Mouse (Mus musculus) layer of hippocampus, adult 2 months (tissue): ENCODE results near the gene Sfmbt1. TPM values are rescaled to one million over a fixed set of nuclear protein-coding genes. Genes with fewer than 3 reads are reported as not detected.
"Not testable (repeated sequence)": the region's sequence is repeated elsewhere in the genome, so short reads cannot be mapped to it uniquely, and the experiment has no call there.

Experiments
- DNase-seq, 2 experiments: peaks; one replicate each; pipeline ENCODE4 v3.0.0; 2022; ENCODE audit warnings: low spot score in 2 of 2
- H3K27ac ChIP-seq: fragments of 200-600 bp; 2 replicates; pipeline ENCODE4 v1.8.1; 2022
- H3K4me3 ChIP-seq: fragments of 200-600 bp; 2 replicates; pipeline ENCODE4 v1.8.1; 2022; ENCODE audit warnings: mild to moderate bottlenecking
- CTCF ChIP-seq: fragments of 200-600 bp; conservative IDR thresholded peaks from 2 replicates; pipeline ENCODE4 v1.8.1; 2022; ENCODE audit warnings: antibody characterized with exemption, mild to moderate bottlenecking, moderate library complexity
- total RNA-seq, 2 experiments: library from RNA; stranded (reverse); gene quantifications; 2 replicates each; pipeline ENCODE4 v1.2.3; 2021

Sfmbt1 gene
- total RNA-seq, 2 experiments from 2014 or later = 33.5 to 36.6 TPM

GRCm38 (mm10) chr14:30697407-30698052, 17.1 kb upstream of the Sfmbt1 start:
- DNase-seq = no peak
- TF ChIP-seq CTCF = no peak
- Histone ChIP-seq H3K4me3 (no peak overlapping the region), H3K27ac (no peak overlapping the region)

GRCm38 (mm10) chr14:30699656-30700055, 15.0 kb upstream of the Sfmbt1 start:
- peak in 1 of 2 experiments; percentile 47 for DNase-seq
- TF ChIP-seq CTCF = peak; percentile 77
- Histone ChIP-seq H3K4me3 (no peak overlapping the region), H3K27ac (no peak overlapping the region)

GRCm38 (mm10) chr14:30702512-30702911, 12.1 kb upstream of the Sfmbt1 start:
- H3K27ac ChIP-seq = no peak overlapping the region
- TF ChIP-seq CTCF = no peak
- no peak for DNase-seq

GRCm38 (mm10) chr14:30703079-30703478, 11.6 kb upstream of the Sfmbt1 start:
- no peak for TF ChIP-seq CTCF
- no peak for DNase-seq
- Histone ChIP-seq H3K4me3 (no peak overlapping the region), H3K27ac (no peak overlapping the region)

More at GRCm38 (mm10) chr14:30702512-30702911, 12.1 kb upstream of the Sfmbt1 start:
- H3K4me3 ChIP-seq = no peak overlapping the region

GRCm38 (mm10) chr14:30704098-30704855, 10.4 kb upstream of the Sfmbt1 start:
- H3K4me3 ChIP-seq = no peak overlapping the region
- H3K27ac ChIP-seq = no peak overlapping the region
- no peak for DNase-seq
- TF ChIP-seq CTCF = no peak

- no peak overlapping the region for H3K27ac ChIP-seq
- no peak for TF ChIP-seq CTCF
- DNase-seq = no peak
- H3K4me3 ChIP-seq = no peak overlapping the region
Measured at GRCm38 (mm10) chr14:30711892-30712291, 2.8 kb upstream of the Sfmbt1 start.

GRCm38 (mm10) chr14:30713769-30714168, 880 bp upstream of the Sfmbt1 start:
- no peak overlapping the region for H3K27ac ChIP-seq
- no peak for DNase-seq
- TF ChIP-seq CTCF = no peak
- H3K4me3 ChIP-seq = no peak overlapping the region

- DNase-seq = peak; percentile 77 to 80
- Histone ChIP-seq H3K4me3 (peak overlapping the region; percentile 96), H3K27ac (peak overlapping the region; percentile 96)
- TF ChIP-seq CTCF = 0 out of 2 replicates have a peak, but pooled peaks have one; percentile 1
Measured at GRCm38 (mm10) chr14:30715618-30716050, 985 bp downstream of the Sfmbt1 start.

GRCm38 (mm10) chr14:30716051-30716952, 1.7 kb downstream of the Sfmbt1 start:
- no peak for TF ChIP-seq CTCF

GRCm38 (mm10) chr14:30716953-30717285, 2.3 kb downstream of the Sfmbt1 start:
- no peak for TF ChIP-seq CTCF
- no peak for DNase-seq
- Histone ChIP-seq H3K27ac (peak overlapping the region; percentile 96), H3K4me3 (peak overlapping the region; percentile 96)

More at GRCm38 (mm10) chr14:30716051-30716952, 1.7 kb downstream of the Sfmbt1 start:
- peak overlapping the region; percentile 96 for H3K27ac ChIP-seq
- DNase-seq = peak in 1 of 2 experiments; percentile 54
- H3K4me3 ChIP-seq = peak overlapping the region; percentile 96

- not testable (repeated sequence) for H3K27ac ChIP-seq, DNase-seq, H3K4me3 ChIP-seq
Measured at GRCm38 (mm10) chr14:30718696-30719095, 4.0 kb downstream of the Sfmbt1 start.

GRCm38 (mm10) chr14:30719514-30719913, 4.9 kb downstream of the Sfmbt1 start:
- H3K4me3 ChIP-seq = no peak overlapping the region
- H3K27ac ChIP-seq = no peak overlapping the region
- DNase-seq = no peak
- TF ChIP-seq CTCF = no peak

GRCm38 (mm10) chr14:30721850-30722249, 7.2 kb downstream of the Sfmbt1 start:
- no peak for TF ChIP-seq CTCF
- no peak for DNase-seq
- H3K27ac ChIP-seq = no peak overlapping the region
- no peak overlapping the region for H3K4me3 ChIP-seq
